Mouse (Mus musculus) CH12.LX (cell line): ENCODE data around the gene Slc1a1. TPM values are rescaled to one million over a fixed set of nuclear protein-coding genes. Genes with fewer than 3 reads are reported as not detected.

Experiments
- DNase-seq: peaks from one replicate; pipeline ENCODE4 v3.0.0-alpha.2; 2013; ENCODE audit errors: extremely low read depth
- H3K27ac ChIP-seq: 2 replicates; pipeline ENCODE4 v1.5.1; 2012; ENCODE audit warnings: low read depth, mild to moderate bottlenecking, control low read depth, moderate library complexity; ENCODE audit not compliant: insufficient read depth
- H3K27me3 ChIP-seq: replicated peaks from 2 replicates; pipeline ENCODE3; 2012; ENCODE audit warnings: inconsistent platforms
- H3K36me3 ChIP-seq, 2 experiments: replicated peaks in 1 of 2; 2 replicates each; pipeline versions ENCODE3 to v1.6.1; 2012; ENCODE audit warnings: inconsistent platforms in 1 of 2, low read length in 1 of 2, mild to moderate bottlenecking in 1 of 2, mixed read lengths in 1 of 2, moderate library complexity in 1 of 2; ENCODE audit not compliant: control insufficient read depth in 1 of 2, insufficient read depth in 1 of 2
- H3K4me1 ChIP-seq, 2 experiments: 2 replicates each; pipeline ENCODE4 v1.6.1; 2012; ENCODE audit warnings: inconsistent platforms in 1 of 2, moderate library complexity in 1 of 2; ENCODE audit not compliant: insufficient read depth in 2 of 2, control insufficient read depth in 1 of 2
- H3K4me2 ChIP-seq: 2 replicates; pipeline ENCODE4 v1.6.1; 2012; ENCODE audit warnings: low read depth, mild to moderate bottlenecking, control low read depth; ENCODE audit not compliant: poor library complexity, insufficient read depth, severe bottlenecking
- H3K4me3 ChIP-seq, 3 experiments: fragments of 150-350 bp in 1 of 3; sonication (generic) in 1 of 3; replicated peaks in 1 of 3; 2 replicates each; pipeline versions ENCODE3 to v1.5.1; 2011 to 2012; ENCODE audit warnings: low read depth in 2 of 3, low read length in 2 of 3, mild to moderate bottlenecking in 2 of 3, moderate library complexity in 2 of 3, control low read depth in 1 of 3, improper control_type of control experiment in 1 of 3, inconsistent platforms in 1 of 3, mixed read lengths in 1 of 3; ENCODE audit not compliant: poor library complexity in 1 of 3
- H3K79me2 ChIP-seq: replicated peaks from 2 replicates; pipeline ENCODE4 v1.6.1; 2012; ENCODE audit warnings: mild to moderate bottlenecking, moderate library complexity; ENCODE audit not compliant: control insufficient read depth, poor library complexity, insufficient read depth, severe bottlenecking; ENCODE audit errors: extremely low read depth
- H3K9ac ChIP-seq: 2 replicates; pipeline ENCODE4 v1.6.1; 2012; ENCODE audit warnings: low read depth, mild to moderate bottlenecking, control low read depth, moderate library complexity; ENCODE audit not compliant: insufficient read depth
- H3K9me3 ChIP-seq: replicated peaks from 2 replicates; pipeline ENCODE3; 2012; ENCODE audit warnings: low read length, inconsistent platforms, mixed read lengths
- CHD2 ChIP-seq: IDR thresholded peaks from 2 replicates; pipeline ENCODE4 v1.6.1; 2011; ENCODE audit warnings: low read length, improper control_type of control experiment
- E2F4 ChIP-seq: IDR thresholded peaks from 2 replicates; pipeline ENCODE4 v1.6.1; 2011; ENCODE audit warnings: low read depth, low read length, improper control_type of control experiment; ENCODE audit not compliant: insufficient replicate concordance
- ELF1 ChIP-seq: IDR thresholded peaks from 2 replicates; pipeline ENCODE4 v1.6.1; 2014; ENCODE audit warnings: low read depth, mild to moderate bottlenecking, inconsistent platforms, low read length, improper control_type of control experiment
- IRF4 ChIP-seq: IDR thresholded peaks from 2 replicates; pipeline ENCODE4 v1.6.1; 2014; ENCODE audit warnings: low read depth, mild to moderate bottlenecking, inconsistent platforms, low read length, improper control_type of control experiment
- JUN ChIP-seq: IDR thresholded peaks from 2 replicates; pipeline ENCODE4 v1.6.1; 2011; ENCODE audit warnings: low read depth, mild to moderate bottlenecking, low read length, improper control_type of control experiment, moderate library complexity; ENCODE audit not compliant: insufficient read depth
- JUND ChIP-seq: conservative IDR thresholded peaks from 2 replicates; pipeline ENCODE4 v1.6.1; 2011; ENCODE audit warnings: low read depth, low read length, improper control_type of control experiment
- MEF2A ChIP-seq: IDR thresholded peaks from 2 replicates; pipeline ENCODE4 v1.6.1; 2014; ENCODE audit warnings: low read depth, mild to moderate bottlenecking, inconsistent platforms, low read length, improper control_type of control experiment, borderline replicate concordance
- MXI1 ChIP-seq: IDR thresholded peaks from 2 replicates; pipeline ENCODE4 v1.6.1; 2011; ENCODE audit warnings: mild to moderate bottlenecking, low read depth, low read length, improper control_type of control experiment
- MYC ChIP-seq: IDR thresholded peaks from 2 replicates; pipeline ENCODE4 v1.6.1; 2011; ENCODE audit warnings: low read depth, mild to moderate bottlenecking, improper control_type of control experiment, low read length
- NELFE ChIP-seq: IDR thresholded peaks from 2 replicates; pipeline ENCODE4 v1.6.1; 2011; ENCODE audit warnings: low read depth, low read length, improper control_type of control experiment
- NRF1 ChIP-seq: IDR thresholded peaks from 2 replicates; pipeline ENCODE4 v1.6.1; 2014; ENCODE audit warnings: low read depth, mild to moderate bottlenecking, inconsistent platforms, low read length, improper control_type of control experiment, moderate library complexity
- PAX5 ChIP-seq: IDR thresholded peaks from 2 replicates; pipeline ENCODE4 v1.6.1; 2012; ENCODE audit warnings: low read length, inconsistent platforms, mixed read lengths
- POLR2A ChIP-seq: IDR thresholded peaks from 2 replicates; pipeline ENCODE4 v1.6.1; 2011; ENCODE audit warnings: low read depth, mild to moderate bottlenecking, improper control_type of control experiment, low read length
- RAD21 ChIP-seq: IDR thresholded peaks from 2 replicates; pipeline ENCODE4 v1.6.1; 2011; ENCODE audit warnings: low read depth, mild to moderate bottlenecking, low read length, improper control_type of control experiment, moderate library complexity
- RCOR1 ChIP-seq: conservative IDR thresholded peaks from 2 replicates; pipeline ENCODE4 v1.6.1; 2012; ENCODE audit warnings: low read depth, mild to moderate bottlenecking, inconsistent platforms, low read length, improper control_type of control experiment
- SIN3A ChIP-seq: IDR thresholded peaks from 2 replicates; pipeline ENCODE4 v1.6.1; 2012; ENCODE audit warnings: low read length, improper control_type of control experiment, inconsistent platforms
- USF2 ChIP-seq: conservative IDR thresholded peaks from 2 replicates; pipeline ENCODE4 v1.6.1; 2011; ENCODE audit warnings: low read depth, low read length, improper control_type of control experiment
- ZC3H11A ChIP-seq: IDR thresholded peaks from 2 replicates; pipeline ENCODE4 v1.6.1; 2012; ENCODE audit warnings: low read depth, mild to moderate bottlenecking, inconsistent platforms, low read length, improper control_type of control experiment
- ZMIZ1 ChIP-seq: IDR thresholded peaks from 2 replicates; pipeline ENCODE4 v1.6.1; 2012; ENCODE audit warnings: low read depth, mild to moderate bottlenecking, inconsistent platforms, low read length, improper control_type of control experiment
- dilution Hi-C: fragments of 300-500 bp; cut with MboI; formaldehyde crosslinking; loops from 2 replicates; pipeline ENCODE4 v1.14.3; 2020; ENCODE audit warnings: low sequenced_read_pairs; ENCODE audit not compliant: extremely low pct_unique_long_range_greater_than_20kb, extremely low pct_ligation_motif_present
- in situ Hi-C: fragments of 300-500 bp; cut with MboI; formaldehyde crosslinking; loops from 3 replicates; pipeline ENCODE4 v1.14.3; 2019; ENCODE audit warnings: low sequenced_read_pairs, low pct_ligation_motif_present, low pct_unique_long_range_greater_than_20kb, mixed read lengths
- polyA plus RNA-seq: library from polyadenylated mRNA; unstranded; fragments of >175 nt; gene quantifications from 2 replicates; pipeline ENCODE4 v1.2.1, GENCODE M21; 2012; ENCODE audit warnings: low read depth; ENCODE audit not compliant: insufficient read length
- total RNA-seq, 2 experiments: library from RNA; depleted of rRNA; stranded (reverse); fragments of 300-350 nt in 1 of 2; fragments of >200 nt in 1 of 2; gene quantifications; 2 replicates each; pipeline ENCODE4 v1.2.3; 2012 to 2014

Gene Slc1a1
- total and polyA plus RNA-seq, 3 experiments, result 0.20 to 1.1 (median 0.95) TPM

DNA sequence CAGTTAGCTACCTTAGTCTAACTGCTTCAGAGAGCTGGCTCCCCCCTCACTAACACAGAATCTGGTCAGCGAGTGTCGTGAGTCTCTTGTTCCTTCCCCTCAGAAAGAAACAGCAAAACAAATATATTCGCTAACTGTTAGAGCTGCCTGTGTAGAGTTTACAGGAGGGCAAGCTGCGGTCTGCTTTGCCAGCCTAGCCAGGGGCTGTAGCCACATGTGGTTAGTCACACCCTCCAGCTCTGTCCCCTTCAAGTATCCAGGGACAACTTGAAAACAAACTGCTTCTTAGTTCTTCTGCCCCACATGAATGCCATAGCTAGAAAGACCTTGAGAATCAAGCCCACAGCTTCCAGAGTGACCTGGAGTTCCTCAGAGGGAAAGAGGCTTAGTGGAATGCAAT lies 106.4 kb downstream of the Slc1a1 start:
- no peak for DNase-seq
- dilution Hi-C loops (no loop called here), in situ Hi-C loops (no loop called here)
- TF ChIP-seq MXI1, result no peak
- Histone ChIP-seq H3K4me2 (no peak overlapping the region), H3K9ac (no peak overlapping the region), H3K27ac (no peak overlapping the region), H3K4me1 (peaks cover 0 to 2% of the 10 kb centered on the region in 2 experiments; a peak in 1 of 4 replicates), H3K27me3 (no peaks in the 10 kb centered on the region), H3K36me3 (no peaks in the 10 kb centered on the region), H3K79me2 (no peaks in the 10 kb centered on the region), H3K9me3 (no peaks in the 10 kb centered on the region), H3K4me3 (no peak overlapping the region)

DNA sequence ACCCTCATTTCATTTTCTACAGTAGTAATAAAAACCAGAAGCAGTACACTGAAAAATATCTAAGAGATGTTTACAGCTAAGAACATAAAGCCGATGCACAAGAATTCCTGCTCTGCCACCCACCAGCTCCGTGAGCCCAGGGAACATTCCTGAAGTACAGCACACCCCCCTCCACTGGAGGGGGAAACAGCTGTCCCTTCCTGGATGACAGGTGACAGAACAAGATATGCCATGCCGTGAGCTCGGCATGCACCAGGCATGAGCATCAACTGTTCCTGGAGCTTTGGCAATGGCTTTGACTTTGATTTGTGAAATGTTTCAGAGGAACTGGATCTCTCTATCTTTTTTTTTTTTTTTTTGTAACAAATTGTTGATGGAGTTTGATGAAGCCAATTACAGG lies 111.9 kb downstream of the Slc1a1 start:
- no peaks in the 10 kb centered on the region for H3K79me2 ChIP-seq
- H3K4me3 ChIP-seq, result no peak overlapping the region
- no peaks in the 10 kb centered on the region for H3K4me1 ChIP-seq
- no peak overlapping the region for H3K4me2 ChIP-seq
- DNase-seq, result no peak
- no peaks in the 10 kb centered on the region for H3K36me3 ChIP-seq
- no peak overlapping the region for H3K9ac ChIP-seq
- in situ Hi-C loops, result no loop called here
- peaks cover 4% of the 10 kb centered on the region for H3K9me3 ChIP-seq
- TF ChIP-seq ELF1 (no peak), USF2 (no peak), SIN3A (no peak), NRF1 (no peak), PAX5 (no peak), JUN (no peak), JUND (no peak), IRF4 (no peak), ZC3H11A (no peak), POLR2A (no peak), E2F4 (no peak), MYC (no peak), CHD2 (no peak), MEF2A (no peak), ZMIZ1 (no peak), RAD21 (no peak), NELFE (no peak), RCOR1 (no peak)
- no peak overlapping the region for H3K27ac ChIP-seq
- H3K27me3 ChIP-seq, result no peaks in the 10 kb centered on the region
- dilution Hi-C loops, result no loop called here
